Mouse (Mus musculus) C2C12 (cell line): ENCODE results near the gene Zgpat.

Experiments
- CEBPB ChIP-seq: IDR thresholded peaks from one replicate; pipeline ENCODE4 v1.6.1; 2011; ENCODE audit warnings: low read depth, mild to moderate bottlenecking, control low read depth, moderate library complexity
- CTCF ChIP-seq: IDR thresholded peaks from one replicate; pipeline ENCODE4 v1.5.1; 2011; ENCODE audit not compliant: control insufficient read depth, insufficient read depth, insufficient read length
- FOSL1 ChIP-seq: IDR thresholded peaks from one replicate; pipeline ENCODE4 v1.8.0; 2011; ENCODE audit warnings: mild to moderate bottlenecking, low read length; ENCODE audit not compliant: poor library complexity, insufficient read depth, severe bottlenecking
- MAX ChIP-seq: IDR thresholded peaks from one replicate; pipeline ENCODE4 v1.6.1; 2011; ENCODE audit warnings: mild to moderate bottlenecking, control low read depth
- MYOD1 ChIP-seq: IDR thresholded peaks from one replicate; pipeline ENCODE4 v1.6.1; 2011; ENCODE audit warnings: low read depth; ENCODE audit not compliant: control insufficient read depth, insufficient read length
- MYOG ChIP-seq: IDR thresholded peaks from one replicate; pipeline ENCODE4 v1.6.1; 2011; ENCODE audit not compliant: control insufficient read depth, insufficient read length; ENCODE audit errors: extremely low read depth

DNA sequence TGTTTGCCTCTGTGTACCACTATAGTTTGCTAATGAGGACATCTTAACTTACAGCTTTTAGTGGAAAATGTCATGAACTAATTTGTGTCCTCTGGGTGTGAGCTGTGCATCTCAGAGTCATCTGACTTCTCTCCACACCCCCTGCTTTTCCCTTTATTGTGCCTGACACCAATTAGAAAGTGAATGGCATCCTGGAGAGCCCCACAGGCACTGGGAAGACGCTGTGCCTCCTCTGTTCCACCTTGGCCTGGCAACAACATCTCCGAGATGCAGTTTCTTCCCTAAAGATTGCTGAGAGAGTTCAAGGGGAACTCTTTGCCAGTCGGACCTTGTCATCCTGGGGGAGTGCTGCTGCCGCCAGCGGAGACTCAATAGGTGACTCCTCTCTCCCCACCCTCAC is 42.6 kb upstream of the Zgpat start:
- no peak for TF ChIP-seq CTCF
- TF ChIP-seq MYOD1, result no peak
- TF ChIP-seq FOSL1, result no peak
- no peak for TF ChIP-seq CEBPB
- no peak for TF ChIP-seq MYOG
- TF ChIP-seq MAX, result no peak
